Mouse (Mus musculus) erythroblast, embryonic 14.5 days (primary cell): ENCODE results near the gene Fgl2.

Experiments used
- GATA1 ChIP-seq: IDR thresholded peaks from 2 replicates; pipeline ENCODE4 v1.6.1; 2012; ENCODE audit warnings: low read length, inconsistent platforms, mixed read lengths
- TAL1 ChIP-seq: IDR thresholded peaks from 3 replicates; pipeline ENCODE4 v1.6.1; 2012; ENCODE audit warnings: low read length, inconsistent platforms, mixed read lengths

DNA sequence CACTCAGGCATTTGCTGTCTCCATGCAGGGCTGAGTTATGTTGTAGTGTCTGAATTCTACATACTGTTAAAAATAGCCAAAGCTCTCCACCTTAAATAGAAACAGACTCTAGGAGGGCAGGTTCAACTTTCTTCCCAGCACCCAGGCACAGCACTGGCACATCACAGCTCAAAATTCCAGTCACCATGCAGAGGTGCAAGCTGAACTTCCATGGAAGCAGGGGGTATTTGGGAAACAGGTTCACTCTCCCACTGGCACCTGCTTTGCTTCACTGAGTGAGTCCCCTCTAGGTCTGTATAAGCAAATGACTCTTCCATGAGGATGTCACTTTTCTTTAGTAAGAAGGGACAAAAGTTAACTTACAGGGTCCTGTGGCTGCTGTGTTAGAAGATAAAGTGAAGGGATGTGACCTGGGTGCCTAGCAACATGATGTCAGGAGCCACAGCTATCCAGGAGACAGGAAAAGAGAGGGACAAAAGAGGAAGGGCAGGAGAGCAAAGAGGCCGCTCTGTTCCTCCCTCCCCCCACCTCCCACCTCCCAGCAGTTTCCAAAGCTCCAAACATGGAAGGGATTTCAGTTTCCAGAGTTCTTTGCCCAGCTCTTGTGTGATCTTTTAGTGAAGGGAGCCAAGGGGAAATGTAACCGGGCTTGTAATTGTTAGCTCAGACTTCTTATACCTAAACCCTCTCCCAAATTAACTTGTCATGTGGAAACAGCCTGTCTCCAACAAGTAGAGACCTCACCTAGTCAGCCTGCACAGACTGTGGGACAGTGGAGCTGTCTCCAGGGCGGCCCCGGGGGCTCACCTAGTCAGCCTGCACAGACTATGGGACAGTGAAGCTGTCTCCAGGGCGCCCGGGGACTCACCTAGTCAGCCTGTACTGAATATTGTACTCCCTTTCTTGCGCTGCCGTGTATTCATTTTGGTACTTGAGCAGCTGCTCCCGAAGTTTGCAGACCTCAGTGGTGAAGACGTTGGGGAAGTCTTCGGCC, 42.5 kb upstream of the Fgl2 start:
- TF ChIP-seq TAL1, result no peak
- no peak for TF ChIP-seq GATA1
